Mouse (Mus musculus) bone marrow, adult 2 months (tissue): ENCODE measurements around the gene Lpar1.

Experiments used
- CTCF ChIP-seq: fragments of 200-500 bp; IDR thresholded peaks from 2 replicates; pipeline ENCODE4 v1.5.1; 2011; ENCODE audit warnings: low read length, control low read depth; ENCODE audit not compliant: control insufficient read depth, insufficient read depth
- POLR2A ChIP-seq: fragments of 200-500 bp; IDR thresholded peaks from 2 replicates; pipeline ENCODE4 v1.6.1; 2011; ENCODE audit warnings: low read depth, mild to moderate bottlenecking, control low read depth, low read length, borderline replicate concordance; ENCODE audit not compliant: control insufficient read depth

GRCm38 (mm10) chr4:58568486-58568885, 14.8 kb upstream of the Lpar1 start:
- TF ChIP-seq POLR2A = no peak
- TF ChIP-seq CTCF = no peak
